Mouse (Mus musculus) heart, embryonic 14.5 days (tissue): ENCODE measurements around the gene Sec24c. TPM values are rescaled to one million over a fixed set of nuclear protein-coding genes. Genes with fewer than 3 reads are reported as not detected.

Source experiments
- ATAC-seq: fragments of 200-750 bp; cut with Nextera tagmentation; 2 replicates; pipeline ENCODE4 v1.8.0; 2017; ENCODE audit warnings: low read depth, moderate TSS enrichment; ENCODE audit not compliant: insufficient number of reproducible peaks, insufficient read depth, low FRiP score
- H3K27ac ChIP-seq, 2 experiments: fragments of 200-500 bp in 1 of 2; fragments of 300-500 bp in 1 of 2; sonication (generic) in 1 of 2; replicated peaks in 1 of 2; 2 replicates each; pipeline ENCODE4 v1.5.1; 2012 to 2014; ENCODE audit warnings: low read depth in 2 of 2, low read length in 2 of 2, control low read depth in 1 of 2, mild to moderate bottlenecking in 1 of 2, mixed read lengths in 1 of 2; ENCODE audit not compliant: control insufficient read depth in 1 of 2, insufficient read depth in 1 of 2
- H3K27me3 ChIP-seq: fragments of 300-500 bp; sonication (generic); 2 replicates; pipeline ENCODE4 v1.6.1; 2014; ENCODE audit warnings: mild to moderate bottlenecking, low read length, control low read depth; ENCODE audit not compliant: control insufficient read depth, insufficient read depth
- H3K36me3 ChIP-seq: fragments of 300-500 bp; sonication (generic); 2 replicates; pipeline ENCODE4 v1.6.1; 2014; ENCODE audit warnings: mild to moderate bottlenecking, control low read depth, low read length, mixed read lengths; ENCODE audit not compliant: control insufficient read depth, insufficient read depth
- H3K4me1 ChIP-seq, 2 experiments: fragments of 200-500 bp in 1 of 2; fragments of 300-500 bp in 1 of 2; sonication (generic) in 1 of 2; 2 replicates each; pipeline ENCODE4 v1.6.1; 2012 to 2014; ENCODE audit warnings: low read length in 2 of 2, control low read depth in 1 of 2, mixed read lengths in 1 of 2; ENCODE audit not compliant: control insufficient read depth in 2 of 2, insufficient read depth in 2 of 2
- H3K4me2 ChIP-seq: fragments of 300-500 bp; sonication (generic); 2 replicates; pipeline ENCODE4 v1.6.1; 2014; ENCODE audit warnings: mild to moderate bottlenecking, low read length
- H3K4me3 ChIP-seq, 2 experiments: fragments of 200-500 bp in 1 of 2; fragments of 300-500 bp in 1 of 2; sonication (generic) in 1 of 2; 2 replicates each; pipeline ENCODE4 v1.5.1; 2012 to 2014; ENCODE audit warnings: low read length in 2 of 2, mild to moderate bottlenecking in 2 of 2, control low read depth in 1 of 2, low read depth in 1 of 2, moderate library complexity in 1 of 2; ENCODE audit not compliant: control insufficient read depth in 1 of 2, insufficient read depth in 1 of 2
- H3K9ac ChIP-seq: fragments of 300-500 bp; sonication (generic); 2 replicates; pipeline ENCODE4 v1.6.1; 2014; ENCODE audit warnings: mild to moderate bottlenecking, low read length
- H3K9me3 ChIP-seq: fragments of 300-500 bp; sonication (generic); 2 replicates; pipeline ENCODE4 v1.6.1; 2016; ENCODE audit warnings: low read length, control low read depth; ENCODE audit not compliant: control insufficient read depth
- WGBS: fragments of 180-500 bp; shearing (Covaris S2); extraction: QIAGEN DNeasy Blood & Tissue Kit; methylation state at CpG from one replicate; pipeline ENCODE4 v1.1.7; 2014; 5-methylcytosine and 5-hydroxymethylcytosine counted together
- polyA plus RNA-seq: library from polyadenylated mRNA; unstranded; fragments of >200 nt; fragmentation: Nextera tagmentation; extraction: Ambion mirVana; gene quantifications from 2 replicates; pipeline ENCODE4 v1.2.1, GENCODE M21; 2014

The Sec24c gene
- polyA plus RNA-seq, 1 experiment from 2014 or later, result 69.2 TPM

DNA sequence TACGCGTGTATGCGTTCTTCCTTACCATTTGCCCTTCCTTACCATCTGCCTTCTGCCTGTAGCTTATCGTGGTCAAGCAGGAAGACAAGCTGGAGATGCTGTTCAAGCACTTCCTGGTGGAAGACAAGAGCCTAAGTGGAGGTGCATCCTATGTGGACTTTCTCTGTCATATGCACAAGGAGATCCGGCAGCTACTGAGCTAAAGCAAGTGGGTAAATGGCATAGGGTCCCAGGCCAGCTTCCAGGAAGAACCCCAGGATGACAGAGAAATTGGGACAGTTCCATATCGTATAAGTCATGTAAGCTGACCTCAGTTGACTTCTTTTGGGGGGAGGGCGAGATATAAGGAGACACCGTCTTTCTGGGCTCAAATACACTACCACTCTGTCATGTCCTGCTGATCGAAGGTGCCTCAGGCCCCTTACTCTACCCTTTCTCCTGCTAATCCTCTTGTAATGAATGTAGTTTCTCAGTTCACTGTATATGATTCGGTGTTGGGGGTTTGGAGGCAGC lies 19.5 kb downstream of the Sec24c start:
- Histone ChIP-seq H3K27ac (no peak overlapping the region), H3K4me3 (no peak overlapping the region), H3K4me1 (peaks cover 14 to 37% of the 10 kb centered on the region in 2 experiments), H3K27me3 (no peaks in the 10 kb centered on the region), H3K36me3 (peaks cover 70% of the 10 kb centered on the region), H3K9me3 (no peaks in the 10 kb centered on the region), H3K4me2 (no peak overlapping the region), H3K9ac (no peak overlapping the region)
- 86% methylated on average over 10 of the region's 10 CpGs for WGBS
- ATAC-seq, result no peak

- no peak for ATAC-seq
- H3K4me3 ChIP-seq, result peak overlapping the region; percentile 60 to 72
- H3K9me3 ChIP-seq, result no peaks in the 10 kb centered on the region
- H3K4me1 ChIP-seq, result peaks cover 14 to 38% of the 10 kb centered on the region in 2 experiments
- 45% methylated on average over 13 of the region's 13 CpGs for WGBS
- H3K27ac ChIP-seq, result peak overlapping the region; percentile 82 to 96; a peak in 2 of 4 replicates
- peak overlapping the region; percentile 83 for H3K4me2 ChIP-seq
- peaks cover 70% of the 10 kb centered on the region for H3K36me3 ChIP-seq
- peak overlapping the region; percentile 93 for H3K9ac ChIP-seq
- H3K27me3 ChIP-seq, result no peaks in the 10 kb centered on the region
These were observed 20.2 kb downstream of the Sec24c start for GRCm38 (mm10) chr14:20694185-20694883.

GRCm38 (mm10) chr14:20694884-20695760 lies 21.0 kb downstream of the Sec24c start, which contains the start of gene Fut11:
Fut11 (plus strand) TSS chr14:20694968.
- under 1% methylated on average over 99 of the region's 111 CpGs for WGBS
- H3K4me2 ChIP-seq, result peak within 1 kb of the TSS; percentile 83
- peak within 1 kb of the TSS; percentile 93 for H3K9ac ChIP-seq
- ATAC-seq, result peak; percentile 90
- H3K36me3 ChIP-seq, result peaks cover 68% of the 10 kb centered on the region
- H3K27ac ChIP-seq, result peak within 1 kb of the TSS; percentile 82 to 96
- H3K27me3 ChIP-seq, result no peaks in the 10 kb centered on the region
- H3K9me3 ChIP-seq, result no peaks in the 10 kb centered on the region
- peak within 1 kb of the TSS; percentile 60 to 72 for H3K4me3 ChIP-seq
- peaks cover 14 to 40% of the 10 kb centered on the region in 2 experiments for H3K4me1 ChIP-seq

DNA sequence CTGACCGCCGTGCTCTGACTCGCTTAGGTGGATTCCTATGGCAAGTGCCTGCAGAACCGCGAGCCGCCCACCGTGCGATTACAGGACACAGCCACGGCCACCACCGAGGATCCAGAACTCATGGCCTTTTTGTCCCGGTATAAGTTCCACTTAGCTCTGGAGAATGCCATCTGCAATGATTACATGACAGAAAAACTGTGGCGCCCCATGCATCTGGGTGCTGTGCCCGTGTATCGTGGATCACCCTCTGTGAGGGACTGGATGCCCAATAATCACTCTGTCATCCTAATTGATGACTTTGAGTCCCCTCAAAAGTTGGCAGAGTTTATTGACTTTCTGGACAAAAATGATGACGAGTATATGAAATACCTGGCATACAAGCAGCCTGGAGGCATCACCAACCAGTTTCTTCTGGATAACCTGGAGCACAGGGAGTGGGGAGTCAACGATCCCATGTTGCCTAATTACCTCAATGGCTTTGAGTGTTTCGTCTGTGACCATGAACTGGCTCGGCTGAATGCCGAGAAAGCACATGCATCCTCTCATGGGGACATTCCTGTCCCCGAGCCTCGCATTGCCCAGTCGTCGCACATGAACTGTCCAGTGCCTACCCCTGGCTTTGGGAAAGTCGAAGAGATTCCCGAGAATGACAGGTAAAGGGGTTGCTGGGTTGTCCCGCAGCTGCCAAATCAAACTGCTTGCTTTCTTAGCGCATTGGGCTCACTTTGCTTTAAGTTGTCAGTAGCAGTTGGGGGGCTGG lies 21.8 kb downstream of the Sec24c start:
- Histone ChIP-seq H3K9ac (peak overlapping the region; percentile 93), H3K36me3 (peaks cover 68% of the 10 kb centered on the region), H3K27ac (peak overlapping the region in 1 of 2 experiments; percentile 96; a peak in 2 of 4 replicates), H3K4me3 (peak overlapping the region; percentile 60 to 72), H3K27me3 (no peaks in the 10 kb centered on the region), H3K4me2 (peak overlapping the region; percentile 83), H3K9me3 (no peaks in the 10 kb centered on the region), H3K4me1 (peaks cover 14 to 48% of the 10 kb centered on the region in 2 experiments)
- ATAC-seq, result no peak
- 10% methylated on average over 27 of the region's 27 CpGs for WGBS

- Histone ChIP-seq H3K9ac (peak overlapping the region; percentile 93), H3K4me3 (peak overlapping the region; percentile 10 to 72; a peak in 3 of 4 replicates), H3K27me3 (no peaks in the 10 kb centered on the region), H3K27ac (no peak overlapping the region; a peak in 2 of 4 replicates), H3K4me2 (peak overlapping the region; percentile 83), H3K4me1 (peaks cover 14 to 59% of the 10 kb centered on the region in 2 experiments), H3K9me3 (no peaks in the 10 kb centered on the region), H3K36me3 (peaks cover 61% of the 10 kb centered on the region)
- 7% methylated on average over 1 of the region's 1 CpGs for WGBS
- no peak; the same call in 1 of the 2 replicates for ATAC-seq
These were observed 22.9 kb downstream of the Sec24c start for GRCm38 (mm10) chr14:20696986-20697385.

DNA sequence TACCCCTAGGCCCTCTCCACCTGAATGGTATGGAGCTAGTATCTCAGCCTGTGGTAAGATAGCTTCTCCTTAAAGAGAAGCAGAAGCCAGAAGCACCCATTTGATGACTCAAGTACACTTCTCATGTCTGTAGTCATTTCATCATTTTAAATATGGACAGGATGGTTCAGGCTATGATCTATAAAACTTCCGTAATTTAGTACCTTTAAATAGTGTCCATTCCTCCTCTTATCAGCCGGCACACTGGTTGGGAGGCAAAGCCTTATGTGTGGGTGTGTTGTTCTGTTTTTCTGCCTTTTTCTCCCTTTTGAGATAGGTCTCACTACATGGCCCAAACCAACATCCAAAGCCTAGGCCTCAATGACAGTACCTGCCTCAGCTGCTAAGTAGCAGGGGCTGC lies 24.4 kb downstream of the Sec24c start:
- no peak overlapping the region for H3K27ac ChIP-seq
- H3K4me2 ChIP-seq, result no peak overlapping the region
- no peak for ATAC-seq
- H3K4me1 ChIP-seq, result peaks cover 14 to 60% of the 10 kb centered on the region in 2 experiments
- H3K9me3 ChIP-seq, result no peaks in the 10 kb centered on the region
- H3K9ac ChIP-seq, result no peak overlapping the region
- H3K36me3 ChIP-seq, result peaks cover 45% of the 10 kb centered on the region
- no peak overlapping the region for H3K4me3 ChIP-seq
- H3K27me3 ChIP-seq, result no peaks in the 10 kb centered on the region
- 64% methylated on average over 2 of the region's 2 CpGs for WGBS

- Histone ChIP-seq H3K27ac (no peak overlapping the region), H3K36me3 (peaks cover 51% of the 10 kb centered on the region), H3K27me3 (no peaks in the 10 kb centered on the region), H3K9me3 (no peaks in the 10 kb centered on the region), H3K4me2 (no peak overlapping the region), H3K9ac (peak overlapping the region; percentile 31; the same call in 1 of the 2 replicates), H3K4me3 (no peak overlapping the region), H3K4me1 (peaks cover 11 to 57% of the 10 kb centered on the region in 2 experiments)
- 81% methylated on average over 3 of the region's 3 CpGs for WGBS
- no peak for ATAC-seq
These were observed 26.3 kb downstream of the Sec24c start for GRCm38 (mm10) chr14:20700362-20700761.
